Mouse (Mus musculus) intestine, embryonic 14.5 days (tissue): ENCODE measurements around the gene Polr3b. TPM values are rescaled to one million over a fixed set of nuclear protein-coding genes. Genes with fewer than 3 reads are reported as not detected.
A peak's percentile ranks its signal among the peaks of the same experiment; 100 is the strongest.

Experiments
- ATAC-seq: fragments of 200-750 bp; cut with Nextera tagmentation; replicated peaks from 2 replicates; pipeline ENCODE4 v1.8.0; 2017; ENCODE audit warnings: low read depth, moderate number of reproducible peaks, moderate TSS enrichment, moderate library complexity; ENCODE audit not compliant: low FRiP score, low TSS enrichment
- DNase-seq: peaks from one replicate; pipeline ENCODE4 v3.0.0-alpha.2; 2018; ENCODE audit warnings: low spot score
- H3K27ac ChIP-seq: fragments of 300-500 bp; sonication (generic); 2 replicates; pipeline ENCODE4 v1.5.1; 2014; ENCODE audit warnings: low read depth, mild to moderate bottlenecking, control low read depth
- H3K27me3 ChIP-seq: fragments of 300-500 bp; sonication (generic); replicated peaks from 2 replicates; pipeline ENCODE4 v1.6.1; 2014; ENCODE audit warnings: low read length, control low read depth; ENCODE audit not compliant: control insufficient read depth, insufficient read depth
- H3K36me3 ChIP-seq: fragments of 300-500 bp; sonication (generic); 2 replicates; pipeline ENCODE4 v1.6.1; 2014; ENCODE audit warnings: low read length, control low read depth; ENCODE audit not compliant: control insufficient read depth, insufficient read depth
- H3K4me1 ChIP-seq: fragments of 300-500 bp; sonication (generic); replicated peaks from 2 replicates; pipeline ENCODE4 v1.6.1; 2014; ENCODE audit warnings: low read length, control low read depth, mixed read lengths; ENCODE audit not compliant: control insufficient read depth, insufficient read depth
- H3K4me2 ChIP-seq: fragments of 300-500 bp; sonication (generic); 2 replicates; pipeline ENCODE4 v1.6.1; 2014; ENCODE audit warnings: low read length
- H3K4me3 ChIP-seq: fragments of 300-500 bp; sonication (generic); 2 replicates; pipeline ENCODE4 v1.5.1; 2014; ENCODE audit warnings: low read depth, low read length, control low read depth, mixed read lengths
- H3K9ac ChIP-seq: fragments of 300-500 bp; sonication (generic); 2 replicates; pipeline ENCODE4 v1.6.1; 2014; ENCODE audit warnings: mild to moderate bottlenecking, low read length
- H3K9me3 ChIP-seq: fragments of 300-500 bp; sonication (generic); 2 replicates; pipeline ENCODE4 v1.6.1; 2016; ENCODE audit warnings: low read length, control low read depth; ENCODE audit not compliant: control insufficient read depth
- WGBS: fragments of 180-500 bp; shearing (Covaris S2); extraction: QIAGEN DNeasy Blood & Tissue Kit; methylation state at CpG from one replicate; pipeline ENCODE4 v1.1.7; 2014; 5-methylcytosine and 5-hydroxymethylcytosine counted together
- polyA plus RNA-seq: library from polyadenylated mRNA; unstranded; fragments of >200 nt; fragmentation: Nextera tagmentation; extraction: Ambion mirVana; gene quantifications from 2 replicates; pipeline ENCODE4 v1.2.1, GENCODE M21; 2014

The Polr3b gene
- polyA plus RNA-seq, 1 experiment from 2014 or later: 16.0 TPM

DNA sequence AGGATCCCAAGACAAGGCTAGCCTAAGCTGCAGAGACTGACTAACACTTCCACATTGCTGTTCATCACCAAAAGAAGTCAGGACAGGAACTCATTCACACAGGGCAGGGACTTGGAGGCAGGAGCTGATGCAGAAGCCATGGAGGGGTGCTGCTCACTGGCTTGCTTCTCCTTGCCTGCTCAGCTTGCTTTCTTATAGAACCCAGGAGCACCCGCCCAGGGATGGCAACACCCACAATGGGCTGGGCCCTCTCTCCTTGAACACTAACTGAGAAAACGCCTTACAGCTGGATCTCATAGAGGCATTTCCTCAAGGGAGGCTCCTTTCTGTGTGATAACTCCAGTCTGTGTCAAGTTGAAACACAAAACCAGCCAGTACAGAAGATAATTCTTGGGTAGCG, 7.0 kb upstream of the Polr3b start:
- Histone ChIP-seq H3K27me3 (no peaks in the 10 kb centered on the region), H3K27ac (no peak overlapping the region), H3K4me3 (no peak overlapping the region), H3K9me3 (no peaks in the 10 kb centered on the region), H3K36me3 (no peaks in the 10 kb centered on the region), H3K4me2 (no peak overlapping the region), H3K9ac (no peak overlapping the region), H3K4me1 (no peaks in the 10 kb centered on the region; the same call in 1 of the 2 replicates)
- DNase-seq (no peak), ATAC-seq (no peak)
- WGBS: 71% methylated on average over 3 of the region's 3 CpGs

DNA sequence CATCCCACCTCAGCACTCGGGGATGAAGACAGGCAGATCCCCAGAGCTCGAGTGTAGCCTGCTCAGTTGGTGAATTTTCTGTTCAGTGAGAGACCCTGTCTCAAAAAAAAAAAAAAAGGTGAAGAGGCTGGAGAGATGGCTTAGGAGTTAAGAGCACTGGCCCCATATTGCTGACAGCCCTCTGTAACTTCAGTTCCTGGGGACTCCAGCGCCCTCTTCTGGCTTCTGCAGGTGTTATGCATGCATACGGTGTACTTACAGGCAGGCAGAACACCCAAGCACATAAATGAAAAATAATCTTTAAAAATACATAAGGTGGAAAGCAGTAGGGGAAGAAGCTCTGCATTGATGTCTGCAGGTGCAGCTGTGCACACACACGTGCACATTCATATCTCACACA, 9.1 kb downstream of the Polr3b start:
- 66% methylated on average over 5 of the region's 5 CpGs for WGBS
- Histone ChIP-seq H3K4me1 (no peaks in the 10 kb centered on the region), H3K27me3 (no peaks in the 10 kb centered on the region), H3K9me3 (no peaks in the 10 kb centered on the region), H3K4me2 (no peak overlapping the region), H3K4me3 (no peak overlapping the region), H3K36me3 (peaks cover 43% of the 10 kb centered on the region), H3K27ac (no peak overlapping the region), H3K9ac (no peak overlapping the region)
- ATAC-seq: no peak
- DNase-seq: peak; percentile 54

DNA sequence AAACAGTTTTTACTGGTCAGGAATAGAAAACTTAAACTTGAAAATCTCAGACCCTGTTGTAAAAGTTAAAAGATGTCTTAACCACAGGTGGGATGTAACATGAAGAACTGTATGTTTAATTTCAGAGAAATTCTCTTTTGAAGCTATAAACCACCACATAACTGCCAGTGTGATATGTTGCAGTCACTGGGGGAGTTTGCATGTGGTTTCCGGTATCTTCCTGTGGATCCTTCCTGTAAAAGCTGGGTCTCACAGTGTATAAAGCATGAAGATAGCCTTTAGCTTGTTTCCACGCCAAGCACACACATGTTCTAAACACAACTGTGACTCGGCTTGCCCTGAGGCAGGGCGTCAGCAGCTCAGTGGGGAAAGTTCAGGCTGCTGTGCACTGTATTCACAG, 9.9 kb downstream of the Polr3b start:
- Histone ChIP-seq H3K27me3 (no peaks in the 10 kb centered on the region), H3K4me2 (no peak overlapping the region), H3K9ac (no peak overlapping the region), H3K4me3 (no peak overlapping the region), H3K36me3 (peaks cover 46% of the 10 kb centered on the region), H3K9me3 (no peaks in the 10 kb centered on the region), H3K4me1 (no peaks in the 10 kb centered on the region), H3K27ac (no peak overlapping the region)
- ATAC-seq: no peak
- DNase-seq: no peak
- 88% methylated on average over 4 of the region's 4 CpGs for WGBS

DNA sequence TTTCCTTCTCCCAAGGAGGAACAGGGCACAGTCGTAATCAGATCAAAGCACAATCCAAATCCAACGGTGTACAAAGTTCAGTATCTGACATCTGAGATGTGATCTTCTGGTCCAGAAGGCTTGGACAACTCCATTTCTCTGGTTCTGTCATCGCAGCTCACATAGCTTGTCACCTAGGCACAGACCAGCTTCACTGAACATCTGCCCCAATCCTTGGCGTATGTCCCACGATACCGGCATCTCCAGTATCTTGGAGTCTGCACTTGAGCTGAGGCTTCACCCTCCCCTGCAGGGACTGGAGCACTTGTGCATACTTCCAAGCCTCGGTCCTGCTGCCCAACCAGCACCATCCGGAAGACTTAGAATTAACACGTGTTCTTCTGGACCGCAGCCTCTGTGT, 14.6 kb downstream of the Polr3b start:
- no peak for DNase-seq
- H3K4me2 ChIP-seq: no peak overlapping the region
- H3K9ac ChIP-seq: no peak overlapping the region
- no peak for ATAC-seq
- no peak overlapping the region for H3K4me3 ChIP-seq
- H3K27ac ChIP-seq: no peak overlapping the region
- WGBS: 92% methylated on average over 10 of the region's 10 CpGs
- H3K9me3 ChIP-seq: no peaks in the 10 kb centered on the region
- no peaks in the 10 kb centered on the region for H3K4me1 ChIP-seq
- peaks cover 57% of the 10 kb centered on the region for H3K36me3 ChIP-seq
- no peaks in the 10 kb centered on the region for H3K27me3 ChIP-seq

DNA sequence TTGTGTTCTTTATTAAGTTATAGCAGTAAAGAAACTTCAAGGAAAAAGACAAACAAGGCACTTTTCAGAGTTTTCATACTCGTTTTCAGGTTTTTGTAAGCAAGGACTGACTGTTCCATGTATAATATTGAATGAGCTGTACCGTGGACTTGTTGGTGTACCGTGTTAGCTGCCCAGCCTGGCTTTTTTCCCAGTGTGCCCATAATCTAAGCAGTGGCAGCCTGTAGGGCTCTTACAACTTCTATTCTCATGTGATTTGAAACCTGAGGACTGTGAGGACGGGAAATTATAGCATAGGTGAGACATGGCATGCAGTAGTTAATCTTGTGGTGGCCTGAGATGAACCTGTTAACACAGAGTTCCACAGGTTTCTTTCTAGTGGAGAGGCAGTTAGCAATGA, 16.3 kb downstream of the Polr3b start:
- DNase-seq (no peak), ATAC-seq (no peak)
- Histone ChIP-seq H3K27ac (no peak overlapping the region), H3K9me3 (no peaks in the 10 kb centered on the region), H3K36me3 (peaks cover 47% of the 10 kb centered on the region), H3K4me1 (no peaks in the 10 kb centered on the region), H3K4me2 (no peak overlapping the region), H3K9ac (no peak overlapping the region), H3K4me3 (no peak overlapping the region), H3K27me3 (no peaks in the 10 kb centered on the region)
- 83% methylated on average over 4 of the region's 4 CpGs for WGBS

DNA sequence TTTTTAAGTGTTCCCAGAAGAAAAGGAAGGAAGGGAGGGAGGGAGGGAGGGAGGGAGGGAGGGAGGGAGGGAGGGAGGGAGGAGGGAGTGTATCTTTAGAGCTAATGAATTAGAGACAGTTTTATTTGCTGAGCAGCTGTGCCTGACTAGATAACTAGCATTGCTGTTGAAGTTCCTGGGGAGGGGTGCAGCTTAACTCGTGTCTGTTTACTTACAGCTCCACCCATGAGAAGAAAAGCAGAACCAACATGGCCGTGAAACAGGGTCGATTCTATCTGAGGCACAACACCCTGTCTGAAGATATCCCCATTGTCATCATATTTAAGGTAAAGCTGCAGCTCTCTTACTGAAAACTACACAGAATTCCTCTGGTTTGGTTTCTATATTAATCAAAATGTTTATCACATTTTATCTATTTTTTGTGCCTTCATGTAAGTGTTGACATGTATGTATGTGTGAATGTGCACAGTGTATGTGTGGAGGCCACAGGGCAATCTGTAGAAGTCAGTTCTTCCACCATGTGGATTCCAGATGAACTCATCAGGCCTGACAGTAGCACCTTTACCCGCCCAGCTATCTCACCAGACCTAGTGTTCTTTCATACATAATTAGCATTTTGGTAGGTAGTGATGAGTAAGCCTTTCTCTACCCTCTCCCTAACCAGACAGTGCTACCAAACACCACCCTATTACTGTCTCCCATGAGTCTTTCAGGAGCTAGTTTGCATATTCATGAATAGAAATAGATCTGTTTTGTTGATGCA, 17.6 kb downstream of the Polr3b start:
- DNase-seq (no peak), ATAC-seq (no peak)
- no peak overlapping the region for H3K27ac ChIP-seq
- H3K4me2 ChIP-seq: no peak overlapping the region
- WGBS: 56% methylated on average over 4 of the region's 4 CpGs
- H3K4me3 ChIP-seq: no peak overlapping the region
- peaks cover 39% of the 10 kb centered on the region for H3K36me3 ChIP-seq
- H3K4me1 ChIP-seq: no peaks in the 10 kb centered on the region
- no peaks in the 10 kb centered on the region for H3K27me3 ChIP-seq
- no peaks in the 10 kb centered on the region for H3K9me3 ChIP-seq
- H3K9ac ChIP-seq: no peak overlapping the region

DNA sequence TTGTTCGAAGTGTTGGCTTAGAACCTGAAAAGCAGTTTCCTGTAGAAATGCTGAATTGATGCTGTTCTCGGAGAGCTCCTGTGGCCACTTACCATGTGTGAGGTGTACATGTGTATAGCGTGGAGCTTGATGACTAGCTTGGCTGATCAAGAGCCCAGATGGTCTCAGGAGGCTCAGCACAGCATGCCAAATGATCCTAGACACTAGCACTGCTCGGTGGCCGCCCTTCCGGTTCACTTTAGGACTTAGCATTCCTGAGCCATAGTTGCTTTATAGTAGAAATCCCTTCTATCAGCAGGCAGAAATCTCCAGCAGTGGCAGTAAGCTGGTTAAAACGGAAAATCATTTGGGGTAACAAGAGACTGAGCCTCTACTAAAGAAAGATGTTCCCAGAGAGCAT, 18.8 kb downstream of the Polr3b start:
- Histone ChIP-seq H3K27ac (no peak overlapping the region), H3K36me3 (peaks cover 32% of the 10 kb centered on the region), H3K4me2 (no peak overlapping the region), H3K4me1 (no peaks in the 10 kb centered on the region), H3K9ac (no peak overlapping the region), H3K4me3 (no peak overlapping the region), H3K27me3 (no peaks in the 10 kb centered on the region), H3K9me3 (no peaks in the 10 kb centered on the region)
- ATAC-seq (no peak), DNase-seq (no peak)
- WGBS: 93% methylated on average over 7 of the region's 7 CpGs

DNA sequence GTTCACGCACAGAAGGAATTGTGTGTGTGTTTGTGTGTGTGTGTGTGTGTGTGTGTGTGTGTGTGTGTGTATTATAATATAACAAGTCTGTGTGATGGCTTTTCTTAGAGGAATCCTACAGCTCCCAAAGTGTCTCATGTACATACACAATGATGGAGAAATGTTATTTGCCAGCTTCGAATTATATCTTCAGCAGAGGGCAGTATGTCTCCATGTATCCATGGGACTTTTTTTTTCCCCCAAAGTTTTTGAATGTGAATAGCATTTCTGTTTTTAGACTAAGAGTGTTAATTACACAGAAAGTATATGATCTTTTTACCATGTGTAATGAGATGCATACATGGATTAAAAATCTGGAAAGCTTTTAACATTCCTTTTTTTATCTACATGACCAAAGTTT, 19.5 kb downstream of the Polr3b start:
- H3K4me2 ChIP-seq: no peak overlapping the region
- DNase-seq (no peak), ATAC-seq (no peak)
- no peak overlapping the region for H3K4me3 ChIP-seq
- no peak overlapping the region for H3K9ac ChIP-seq
- H3K27me3 ChIP-seq: no peaks in the 10 kb centered on the region
- no peaks in the 10 kb centered on the region for H3K9me3 ChIP-seq
- 69% methylated on average over 2 of the region's 2 CpGs for WGBS
- no peaks in the 10 kb centered on the region for H3K4me1 ChIP-seq
- peaks cover 32% of the 10 kb centered on the region for H3K36me3 ChIP-seq
- no peak overlapping the region for H3K27ac ChIP-seq

DNA sequence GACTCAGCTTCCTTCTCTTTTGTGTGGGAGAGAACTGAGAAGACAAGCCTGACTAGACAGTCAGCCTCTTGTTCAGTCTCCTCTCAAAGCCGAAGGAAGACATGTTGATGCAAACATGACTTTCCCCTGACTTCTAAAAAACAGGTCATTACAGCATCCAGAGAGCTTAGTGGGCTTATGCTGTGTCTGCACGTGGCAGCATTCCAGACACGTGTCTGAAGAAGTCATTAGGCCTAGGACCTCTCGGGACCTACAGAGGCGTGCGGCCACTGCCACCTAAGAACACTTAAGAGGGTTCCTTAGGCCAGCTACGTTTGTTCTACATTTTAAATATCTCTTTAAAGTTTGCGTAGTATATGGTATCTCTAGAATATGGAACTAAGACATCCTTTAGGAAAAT, 23.8 kb downstream of the Polr3b start:
- WGBS: 86% methylated on average over 8 of the region's 8 CpGs
- Histone ChIP-seq H3K9ac (no peak overlapping the region), H3K36me3 (peaks cover 24% of the 10 kb centered on the region), H3K4me2 (no peak overlapping the region), H3K27me3 (no peaks in the 10 kb centered on the region), H3K4me3 (no peak overlapping the region), H3K27ac (no peak overlapping the region), H3K9me3 (no peaks in the 10 kb centered on the region), H3K4me1 (no peaks in the 10 kb centered on the region)
- DNase-seq (no peak), ATAC-seq (no peak)
